In the genomic region with DNA sequence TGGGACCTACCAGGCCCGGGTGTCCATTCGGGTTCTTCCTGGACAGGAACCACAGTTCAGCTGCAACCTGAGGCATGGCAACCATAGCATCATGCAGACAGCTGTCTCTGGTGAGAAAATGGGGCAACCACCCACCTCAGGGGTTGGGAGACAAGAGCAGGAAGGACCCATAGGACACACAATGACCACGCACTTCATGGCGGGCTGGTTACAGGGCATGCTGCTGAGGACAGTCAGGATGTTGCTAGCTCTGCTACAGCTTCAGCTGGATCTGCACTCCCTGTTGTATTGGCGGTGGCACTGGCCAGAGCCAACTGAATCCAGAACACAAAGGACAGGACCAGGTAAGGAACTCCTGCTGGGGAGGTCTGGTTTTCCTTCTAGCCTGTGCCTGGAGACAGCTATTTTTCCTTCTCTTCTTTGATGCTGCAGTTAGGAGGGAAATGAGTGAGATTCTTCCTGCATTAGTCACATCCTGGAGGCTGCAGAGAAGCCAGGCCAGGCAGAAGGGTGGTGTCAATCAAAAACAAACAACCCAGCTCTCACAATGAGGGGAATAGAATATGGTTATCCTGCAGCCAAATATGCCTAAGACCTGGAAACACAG, we compare ENCODE assay signal across 11 mouse cellular contexts. TPM values are rescaled to one million over a fixed set of nuclear protein-coding genes. Genes with fewer than 3 reads are reported as not detected.
DNase-seq lines count a peak whose midpoint lies in the region; ATAC-seq and TF ChIP-seq lines count a peak whose summit lies in the region.
"Had no signal": no experiment of that assay in that cellular context is flagged by ENCODE, and none has a peak within 500 bp of the region (broad histone marks: within the 10 kb centered on the region; RNA-seq: fewer than 3 reads in every experiment).

No protein-coding gene starts in this region.

- peaks cover 4% of the 10 kb centered on the region for H3K9me3 ChIP-seq in hindbrain, embryonic 10.5 days
- H3K9me3 ChIP-seq in hindbrain, postnatal 0 days (ENCODE audit: low read length) = no peaks in the 10 kb centered on the region
- no peaks in the 10 kb centered on the region for H3K9me3 ChIP-seq in embryonic facial prominence, embryonic 14.5 days (ENCODE audit: control insufficient read depth, low read length)
- H3K9me3 ChIP-seq in intestine, postnatal 0 days (ENCODE audit: control insufficient read depth) = no peaks in the 10 kb centered on the region

- H3K4me3 ChIP-seq in hindbrain, embryonic 10.5 days = no peak overlapping the region
- no peak overlapping the region for H3K4me3 ChIP-seq in hindbrain, postnatal 0 days (ENCODE audit: low read length)
- no peak overlapping the region for H3K4me3 ChIP-seq in embryonic facial prominence, embryonic 14.5 days (ENCODE audit: low read depth, low read length)
- no peak overlapping the region for H3K4me3 ChIP-seq in intestine, postnatal 0 days (ENCODE audit: low read depth, low read length)

- ATAC-seq in hindbrain, postnatal 0 days = no peak
- peak; percentile 53; the same call in 1 of the 2 replicates for ATAC-seq in embryonic facial prominence, embryonic 14.5 days (ENCODE audit: low read depth)
- 0 out of 2 replicates have a peak, but pooled peaks have one; percentile 31 for ATAC-seq in intestine, postnatal 0 days

- H3K27me3 ChIP-seq in hindbrain, embryonic 10.5 days (ENCODE audit: insufficient read depth, poor library complexity, severe bottlenecking) = no peaks in the 10 kb centered on the region
- no peaks in the 10 kb centered on the region for H3K27me3 ChIP-seq in hindbrain, postnatal 0 days (ENCODE audit: insufficient read depth, low read length)
- no peaks in the 10 kb centered on the region for H3K27me3 ChIP-seq in embryonic facial prominence, embryonic 14.5 days (replicated peaks; ENCODE audit: control insufficient read depth, insufficient read depth, low read length)
- no peaks in the 10 kb centered on the region for H3K27me3 ChIP-seq in intestine, postnatal 0 days (replicated peaks; ENCODE audit: control insufficient read depth, insufficient read depth, low read length)

- H3K36me3 ChIP-seq in hindbrain, embryonic 10.5 days = no peaks in the 10 kb centered on the region
- H3K36me3 ChIP-seq in hindbrain, postnatal 0 days (ENCODE audit: insufficient read depth, low read length) = no peaks in the 10 kb centered on the region
- H3K36me3 ChIP-seq in embryonic facial prominence, embryonic 14.5 days (ENCODE audit: control insufficient read depth, insufficient read depth, low read length) = no peaks in the 10 kb centered on the region
- no peaks in the 10 kb centered on the region for H3K36me3 ChIP-seq in intestine, postnatal 0 days (ENCODE audit: control insufficient read depth, insufficient read depth)

- no peak for TF ChIP-seq CTCF in hindbrain, postnatal 0 days (IDR thresholded peaks at IDR 0.05; ENCODE audit: low read depth)
- no peak for TF ChIP-seq CTCF in intestine, postnatal 0 days (IDR thresholded peaks at IDR 0.05; ENCODE audit: low read depth)

- no peak overlapping the region for H3K9ac ChIP-seq in hindbrain, postnatal 0 days (replicated peaks; ENCODE audit: low read length)
- H3K9ac ChIP-seq in embryonic facial prominence, embryonic 14.5 days (ENCODE audit: low read depth, low read length) = no peak overlapping the region
- no peak overlapping the region for H3K9ac ChIP-seq in intestine, postnatal 0 days (ENCODE audit: low read depth, low read length)

- no peak overlapping the region for H3K4me2 ChIP-seq in hindbrain, postnatal 0 days (ENCODE audit: low read depth, low read length)
- H3K4me2 ChIP-seq in embryonic facial prominence, embryonic 14.5 days (ENCODE audit: low read depth, low read length) = no peak overlapping the region
- H3K4me2 ChIP-seq in intestine, postnatal 0 days (replicated peaks; ENCODE audit: low read depth) = no peak overlapping the region

- H3K4me1 ChIP-seq in hindbrain, embryonic 10.5 days (replicated peaks) = no peaks in the 10 kb centered on the region
- no peaks in the 10 kb centered on the region for H3K4me1 ChIP-seq in hindbrain, postnatal 0 days (ENCODE audit: insufficient read depth, low read length)
- H3K4me1 ChIP-seq in embryonic facial prominence, embryonic 14.5 days (ENCODE audit: control insufficient read depth, insufficient read depth, low read length) = peaks cover 5% of the 10 kb centered on the region
- H3K4me1 ChIP-seq in intestine, postnatal 0 days (replicated peaks; ENCODE audit: control insufficient read depth, insufficient read depth, low read length) = no peaks in the 10 kb centered on the region

- no peak for DNase-seq in hindbrain, embryonic 10.5 days (ENCODE audit: low spot score)
- no peak for DNase-seq in hindbrain, postnatal 0 days (ENCODE audit: low spot score)
- peak; percentile 33 for DNase-seq in embryonic facial prominence, embryonic 14.5 days (ENCODE audit: low spot score)
- peak; percentile 33 to 61 for DNase-seq in lung, postnatal 4 days
- DNase-seq in right cerebral cortex, adult 18-20 months = no peak
- no peak for DNase-seq in cerebellum, postnatal 36 days
- DNase-seq in cerebellum, adult 8-10 months = no peak
- DNase-seq: cerebellum, adult 11-12 months; right cerebral cortex, postnatal 14 days had no signal

- H3K27ac ChIP-seq in hindbrain, embryonic 10.5 days = peak overlapping the region; percentile 64
- H3K27ac ChIP-seq in hindbrain, postnatal 0 days = no peak overlapping the region; the same call in 1 of the 2 replicates
- H3K27ac ChIP-seq in embryonic facial prominence, embryonic 14.5 days (replicated peaks; ENCODE audit: low read depth, low read length) = peak overlapping the region; percentile 65
- no peak overlapping the region for H3K27ac ChIP-seq in intestine, postnatal 0 days (ENCODE audit: low read depth, low read length)
- H3K27ac ChIP-seq: macrophage had no signal

- 78% methylated on average over 5 of the region's 5 CpGs for WGBS in hindbrain, embryonic 10.5 days
- 80% methylated on average over 5 of the region's 5 CpGs for WGBS in hindbrain, postnatal 0 days
- 75% methylated on average over 5 of the region's 5 CpGs for WGBS in embryonic facial prominence, embryonic 14.5 days
- WGBS in intestine, postnatal 0 days = 79% methylated on average over 5 of the region's 5 CpGs

RNA-seq across cellular contexts. Expression of a gene that starts 12.7 kb away (rescaled TPM):
- polyA plus RNA-seq in hindbrain, embryonic 10.5 days (2016; fragmentation: Nextera tagmentation; extraction: Ambion mirVana) = 1.0 and 1.5 TPM in 2 replicates
- total RNA-seq in hindbrain, postnatal 0 days (2014; rRNA removed) = 29.7 and 30.2 TPM in 2 replicates
- polyA plus RNA-seq in hindbrain, postnatal 0 days (2015; fragmentation: Nextera tagmentation; extraction: Ambion mirVana) = 29.1 and 30.0 TPM in 2 replicates
- 5.3 and 10.0 TPM in 2 replicates for polyA plus RNA-seq in embryonic facial prominence, embryonic 14.5 days (2014; fragmentation: Nextera tagmentation; extraction: Ambion mirVana)
- polyA plus RNA-seq in intestine, postnatal 0 days (2015; fragmentation: Nextera tagmentation; extraction: Ambion mirVana) = 141 and 155 TPM in 2 replicates

RNA-seq across cellular contexts. Expression of a gene that starts 18.6 kb away (rescaled TPM):
- 0.26 and 0.31 TPM in 2 replicates for polyA plus RNA-seq in hindbrain, embryonic 10.5 days (2016; fragmentation: Nextera tagmentation; extraction: Ambion mirVana)
- 1.1 and 1.5 TPM in 2 replicates for total RNA-seq in hindbrain, postnatal 0 days (2014; rRNA removed)
- 0.72 and 0.79 TPM in 2 replicates for polyA plus RNA-seq in hindbrain, postnatal 0 days (2015; fragmentation: Nextera tagmentation; extraction: Ambion mirVana)
- polyA plus RNA-seq in embryonic facial prominence, embryonic 14.5 days (2014; fragmentation: Nextera tagmentation; extraction: Ambion mirVana) = 0.52 and 0.58 TPM in 2 replicates
- 0.72 and 1.4 TPM in 2 replicates for polyA plus RNA-seq in intestine, postnatal 0 days (2015; fragmentation: Nextera tagmentation; extraction: Ambion mirVana)

RNA-seq across cellular contexts. Expression of a gene that starts 37.0 kb away (rescaled TPM):
- not detected in 2 replicates for polyA plus RNA-seq in hindbrain, embryonic 10.5 days (2016; fragmentation: Nextera tagmentation; extraction: Ambion mirVana)
- not detected in 2 replicates for total RNA-seq in hindbrain, postnatal 0 days (2014; rRNA removed)
- polyA plus RNA-seq in hindbrain, postnatal 0 days (2015; fragmentation: Nextera tagmentation; extraction: Ambion mirVana) = not detected in 2 replicates
- 0.10 TPM in 1 of 2 replicates, not detected in the other for polyA plus RNA-seq in embryonic facial prominence, embryonic 14.5 days (2014; fragmentation: Nextera tagmentation; extraction: Ambion mirVana)
- not detected in 2 replicates for polyA plus RNA-seq in intestine, postnatal 0 days (2015; fragmentation: Nextera tagmentation; extraction: Ambion mirVana)
- polyA plus RNA-seq: macrophage had no signal

RNA-seq across cellular contexts. Expression of a gene that starts 51.8 kb away (rescaled TPM):
- polyA plus RNA-seq in hindbrain, embryonic 10.5 days (2016; fragmentation: Nextera tagmentation; extraction: Ambion mirVana) = 36.8 and 39.2 TPM in 2 replicates
- total RNA-seq in hindbrain, postnatal 0 days (2014; rRNA removed) = 22.0 and 31.5 TPM in 2 replicates
- 32.9 and 35.2 TPM in 2 replicates for polyA plus RNA-seq in hindbrain, postnatal 0 days (2015; fragmentation: Nextera tagmentation; extraction: Ambion mirVana)
- 19.4 and 22.5 TPM in 2 replicates for polyA plus RNA-seq in embryonic facial prominence, embryonic 14.5 days (2014; fragmentation: Nextera tagmentation; extraction: Ambion mirVana)
- polyA plus RNA-seq in intestine, postnatal 0 days (2015; fragmentation: Nextera tagmentation; extraction: Ambion mirVana) = 13.5 and 15.1 TPM in 2 replicates

Comparison
In these comparisons a context has a peak if more than half of its experiments do, and no peak if none do; other contexts are left out.
1. H3K27ac ChIP-seq: peak in hindbrain, embryonic 10.5 days (single experiment) and embryonic facial prominence, embryonic 14.5 days (single experiment); none in hindbrain, postnatal 0 days (single experiment) and intestine, postnatal 0 days (single experiment).
2. DNase-seq: peak in embryonic facial prominence, embryonic 14.5 days (single experiment) and lung, postnatal 4 days (2 of 2); none in hindbrain, embryonic 10.5 days (single experiment), hindbrain, postnatal 0 days (single experiment), right cerebral cortex, adult 18-20 months (single experiment), cerebellum, postnatal 36 days (0 of 2) and cerebellum, adult 8-10 months (single experiment).